In the genomic region with DNA sequence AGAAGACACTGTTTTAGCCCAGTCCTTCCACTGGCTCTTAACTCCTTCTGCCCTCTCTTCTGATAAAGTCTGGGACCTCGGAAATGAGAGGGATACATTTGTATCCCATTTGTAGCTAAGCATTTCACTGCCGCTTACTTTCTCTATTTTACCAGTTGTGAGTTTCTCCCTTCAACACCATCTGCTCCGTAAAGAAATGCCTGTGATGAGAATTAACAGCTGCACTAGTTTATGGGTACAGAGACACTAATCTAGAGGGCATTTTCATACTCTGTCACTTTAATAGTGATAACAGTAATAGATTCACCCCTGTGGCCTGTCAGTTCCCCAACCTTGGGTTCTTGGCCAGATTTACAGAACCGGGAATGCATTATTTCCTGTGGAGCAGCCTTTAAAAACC, we compare ENCODE assay signal across 25 mouse cellular contexts.
"Had no signal": no experiment of that assay in that cellular context is flagged by ENCODE, and none has a peak within 500 bp of the region (broad histone marks: within the 10 kb centered on the region; RNA-seq: fewer than 3 reads in every experiment).

No protein-coding gene starts in this region.

- H3K9ac ChIP-seq: intestine, embryonic 15.5 days; kidney, embryonic 15.5 days; liver, embryonic 12.5 days; liver, embryonic 15.5 days; lung, embryonic 15.5 days; midbrain, embryonic 13.5 days; neural tube, embryonic 12.5 days; stomach, embryonic 15.5 days had no signal

- DNase-seq: kidney, adult 11 months; kidney, adult 8-10 months; kidney, postnatal 10 days; kidney, postnatal 4 days; left cerebral cortex, postnatal 4 days; liver; lung, adult 18-20 months; lung, postnatal 10 days; lung, postnatal 36 days; retina, postnatal 1 day; right cerebral cortex, postnatal 25 days; spleen, adult 18-20 months; thymus, adult 2 months; thymus, postnatal 36 days had no signal

- ATAC-seq: intestine, embryonic 15.5 days; liver, embryonic 12.5 days; midbrain, embryonic 13.5 days; midbrain, embryonic 16.5 days had no signal

- H3K4me3 ChIP-seq: intestine, embryonic 15.5 days; kidney, embryonic 15.5 days; liver, embryonic 12.5 days; liver, embryonic 15.5 days; lung, embryonic 15.5 days; megakaryocyte, embryonic 14.5 days; midbrain, embryonic 10.5 days; midbrain, embryonic 13.5 days; neural tube, embryonic 12.5 days; stomach, embryonic 15.5 days had no signal

- H3K4me1 ChIP-seq: intestine, embryonic 15.5 days; liver, embryonic 12.5 days; liver, embryonic 15.5 days; stomach, embryonic 15.5 days had no signal

- H3K4me2 ChIP-seq: intestine, embryonic 15.5 days; kidney, embryonic 15.5 days; liver, embryonic 12.5 days; liver, embryonic 15.5 days; lung, embryonic 15.5 days; midbrain, embryonic 13.5 days; neural tube, embryonic 12.5 days; stomach, embryonic 15.5 days had no signal

- H3K36me3 ChIP-seq: intestine, embryonic 15.5 days; kidney, embryonic 15.5 days; liver, embryonic 12.5 days; liver, embryonic 15.5 days; lung, embryonic 15.5 days; midbrain, embryonic 13.5 days; neural tube, embryonic 12.5 days; stomach, embryonic 15.5 days had no signal

- H3K9me3 ChIP-seq: intestine, embryonic 15.5 days; kidney, embryonic 15.5 days; liver, embryonic 12.5 days; liver, embryonic 15.5 days; lung, embryonic 15.5 days; megakaryocyte, embryonic 14.5 days; midbrain, embryonic 10.5 days; midbrain, embryonic 13.5 days; neural tube, embryonic 12.5 days; stomach, embryonic 15.5 days had no signal

- H3K27me3 ChIP-seq: intestine, embryonic 15.5 days; kidney, embryonic 15.5 days; liver, embryonic 12.5 days; liver, embryonic 15.5 days; lung, embryonic 15.5 days; megakaryocyte, embryonic 14.5 days; midbrain, embryonic 13.5 days; neural tube, embryonic 12.5 days; stomach, embryonic 15.5 days had no signal

- H3K27ac ChIP-seq: intestine, embryonic 15.5 days; kidney, embryonic 15.5 days; liver, embryonic 12.5 days; liver, embryonic 15.5 days; lung, embryonic 15.5 days; midbrain, embryonic 10.5 days; midbrain, embryonic 13.5 days; neural tube, embryonic 12.5 days; stomach, embryonic 15.5 days had no signal
